Mouse (Mus musculus) frontal cortex, postnatal 36 days (tissue): Measurements from ENCODE around the gene Sirt1.
"Not testable (repeated sequence)": the region's sequence is repeated elsewhere in the genome, so short reads cannot be mapped to it uniquely, and the experiment has no call there.

ENCODE experiments used
- DNase-seq, 2 experiments: peaks; one replicate each; pipeline ENCODE4 v3.0.0; 2022; ENCODE audit warnings: low spot score in 2 of 2

Gene Sirt1

DNA sequence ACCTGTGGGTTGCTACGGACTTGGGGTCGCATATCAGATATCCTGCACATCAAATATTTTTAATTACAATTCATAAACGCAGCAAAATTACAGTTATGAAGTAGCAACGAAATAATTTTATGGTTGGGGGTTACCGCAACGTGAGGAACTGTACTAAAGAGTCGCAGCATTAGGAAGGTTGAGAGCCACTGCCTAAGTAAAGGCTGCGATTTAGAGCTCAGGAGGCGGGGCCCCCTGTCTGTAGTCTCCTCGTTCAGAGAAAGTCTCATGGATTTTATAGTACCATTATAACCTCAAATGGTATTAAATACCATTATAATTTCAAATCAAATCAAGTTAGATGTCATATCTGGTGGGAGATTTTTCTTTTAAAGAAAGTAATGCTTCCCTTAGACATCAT lies 5.5 kb upstream of the Sirt1 start:
- DNase-seq: no peak

- peak; percentile 81 to 90 for DNase-seq
These were observed 4.9 kb upstream of the Sirt1 start for GRCm38 (mm10) chr10:63386444-63386843.

GRCm38 (mm10) chr10:63385897-63386296 lies 4.4 kb upstream of the Sirt1 start:
- not testable (repeated sequence) for DNase-seq

DNA sequence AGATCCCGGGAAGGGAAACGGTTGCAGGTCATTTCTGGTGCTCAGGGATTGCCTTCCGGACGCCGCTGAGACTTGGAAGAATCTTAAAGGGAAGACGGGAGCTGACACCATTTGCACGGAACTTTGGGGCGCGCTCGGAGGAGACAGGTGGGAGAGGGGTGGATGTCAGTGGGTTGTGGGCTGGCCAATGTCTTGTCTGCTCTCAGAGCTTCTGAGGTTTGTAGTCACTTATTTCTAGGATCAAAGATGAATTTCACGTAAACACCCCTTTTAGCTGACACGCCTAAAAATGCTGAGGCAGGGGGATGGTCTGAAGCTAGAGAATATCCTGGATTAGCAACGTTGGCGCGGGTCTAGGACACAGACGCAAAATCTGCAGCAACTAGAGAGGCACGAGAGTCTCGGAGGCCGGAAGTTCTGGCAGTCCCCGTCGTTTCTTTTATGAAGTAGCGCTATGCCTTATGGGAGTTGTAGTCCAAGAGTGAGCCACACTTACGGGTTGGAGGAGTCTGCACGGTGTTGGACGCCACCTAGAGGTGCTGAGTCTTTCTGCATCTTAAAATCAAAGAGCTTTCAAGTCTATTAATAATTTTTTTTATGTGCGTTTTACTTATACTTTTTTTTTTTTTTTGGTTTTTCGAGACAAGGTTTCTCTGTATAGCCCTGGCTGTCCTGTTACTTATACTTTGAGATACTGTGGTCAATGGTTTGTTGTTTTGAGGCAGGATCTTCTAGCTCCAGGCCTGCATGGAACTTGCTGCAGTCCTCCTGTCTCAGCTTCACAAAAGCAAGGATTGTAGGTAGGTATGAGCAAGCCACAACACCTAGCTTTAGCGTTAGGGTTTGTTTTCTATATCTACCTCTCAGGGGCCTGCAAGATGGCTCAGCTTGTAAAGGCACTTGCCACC lies 1.1 kb upstream of the Sirt1 start, which contains the start of gene Dnajc12:
Dnajc12 (plus strand) TSS at position 72 of the 908 bp plus-strand sequence.
- DNase-seq: peak; percentile 59 to 79

- DNase-seq: no peak
These were observed 2.4 kb downstream of the Sirt1 start for GRCm38 (mm10) chr10:63378948-63379680.

GRCm38 (mm10) chr10:63377468-63377867 lies 4.0 kb downstream of the Sirt1 start:
- DNase-seq: peak; percentile 51 to 69

DNA sequence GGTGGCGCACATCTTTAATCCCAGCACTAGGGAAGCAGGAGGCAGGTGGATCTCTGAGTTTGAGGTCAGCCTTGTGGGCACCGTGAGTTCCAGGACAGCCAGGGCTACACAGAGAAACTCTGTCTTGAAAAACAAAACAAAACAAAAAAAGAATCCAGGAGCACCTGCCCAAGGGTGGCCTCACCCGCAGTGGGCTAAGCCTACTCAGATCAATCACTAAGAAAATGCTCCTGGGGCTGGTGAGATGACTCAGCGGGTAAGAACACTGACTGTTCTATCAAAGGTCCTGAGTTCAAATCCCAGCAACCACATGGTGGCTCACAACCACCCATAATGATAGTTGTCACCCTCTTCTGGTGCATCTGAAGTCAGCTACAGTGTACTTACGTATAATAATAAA lies 5.2 kb downstream of the Sirt1 start:
- DNase-seq: no peak

DNA sequence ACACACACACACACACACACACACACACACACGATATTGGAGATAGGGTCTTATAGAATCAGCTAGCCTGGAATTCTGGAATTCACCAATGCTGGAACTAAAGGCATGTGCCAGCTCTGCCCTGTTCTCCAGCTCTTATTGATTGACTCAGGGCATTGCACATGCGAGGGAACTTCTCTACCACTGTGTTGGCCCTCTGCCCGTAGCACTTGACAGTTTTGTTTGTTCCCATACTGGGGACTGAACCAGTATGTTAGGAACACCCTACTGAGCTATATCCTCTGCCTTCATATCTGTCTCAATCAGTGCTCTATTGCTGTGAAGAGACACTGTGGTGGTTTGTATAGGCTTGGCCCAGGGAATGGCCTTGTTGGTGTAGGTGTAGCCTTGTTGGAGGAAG lies 13.5 kb downstream of the Sirt1 start:
- DNase-seq: no peak

DNA sequence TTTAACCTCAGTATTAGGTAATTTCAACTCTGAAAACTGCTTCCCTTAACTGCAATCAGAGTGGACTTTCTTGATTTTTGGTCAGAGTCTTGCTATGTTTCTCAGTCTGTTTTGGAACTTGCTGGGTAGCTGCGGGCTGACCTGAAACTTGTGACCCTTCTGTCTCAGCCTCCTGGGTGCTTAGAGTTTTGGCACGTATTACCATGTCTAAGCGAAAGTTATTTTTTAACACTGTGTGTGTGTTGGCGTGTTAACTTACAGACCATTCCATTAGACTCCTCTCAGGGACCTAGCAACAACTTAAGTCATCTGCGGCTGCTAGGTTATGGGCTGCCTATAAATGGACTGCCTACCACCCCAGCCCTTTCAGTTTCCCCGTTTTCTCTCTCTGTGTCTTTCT lies 14.1 kb downstream of the Sirt1 start:
- no peak for DNase-seq

- DNase-seq: no peak
These were observed 15.5 kb downstream of the Sirt1 start for GRCm38 (mm10) chr10:63365918-63366455.

DNA sequence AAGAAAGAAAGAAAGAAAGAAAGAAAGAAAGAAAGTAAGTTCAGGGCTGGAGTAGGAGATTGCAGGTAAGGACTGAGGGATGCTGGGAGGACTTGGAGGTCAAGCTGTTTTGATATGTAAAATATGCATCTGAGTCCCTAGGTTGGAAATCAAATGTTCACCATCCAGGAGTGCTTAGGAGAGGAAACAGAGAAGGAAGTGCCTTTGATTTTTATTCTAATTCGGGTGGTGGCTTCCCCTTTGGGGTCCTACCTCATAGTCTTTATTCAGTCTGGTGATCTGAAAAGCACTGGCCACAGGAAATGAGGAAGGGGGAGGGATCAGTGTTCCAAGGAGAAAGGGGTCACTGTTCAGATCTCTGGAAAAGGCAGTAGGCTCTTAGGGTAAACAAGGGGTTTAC lies 21.0 kb downstream of the Sirt1 start:
- DNase-seq: no peak

DNA sequence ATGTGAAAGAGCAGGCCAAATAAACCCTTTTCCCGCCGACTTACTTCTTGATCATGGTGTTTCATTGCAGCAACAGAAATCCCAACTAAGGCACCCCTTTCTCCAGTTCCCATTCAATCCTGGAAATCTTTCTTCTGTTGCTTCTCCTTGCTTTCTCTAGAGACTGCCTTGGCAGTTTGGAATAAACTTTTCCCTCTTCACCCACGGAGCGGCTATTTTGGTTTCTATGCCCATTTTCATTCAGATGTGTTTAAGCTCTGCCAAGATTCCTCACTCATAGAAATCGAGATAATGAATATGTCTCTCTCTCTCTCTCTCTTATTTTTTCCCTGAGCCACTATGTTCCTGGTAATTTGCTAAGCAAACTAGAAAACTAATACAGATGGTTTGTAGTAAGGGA lies 29.4 kb downstream of the Sirt1 start:
- peak in 1 of 2 experiments; percentile 64 for DNase-seq

GRCm38 (mm10) chr10:63351099-63351498 lies 30.4 kb downstream of the Sirt1 start:
- DNase-seq: not testable (repeated sequence)

DNA sequence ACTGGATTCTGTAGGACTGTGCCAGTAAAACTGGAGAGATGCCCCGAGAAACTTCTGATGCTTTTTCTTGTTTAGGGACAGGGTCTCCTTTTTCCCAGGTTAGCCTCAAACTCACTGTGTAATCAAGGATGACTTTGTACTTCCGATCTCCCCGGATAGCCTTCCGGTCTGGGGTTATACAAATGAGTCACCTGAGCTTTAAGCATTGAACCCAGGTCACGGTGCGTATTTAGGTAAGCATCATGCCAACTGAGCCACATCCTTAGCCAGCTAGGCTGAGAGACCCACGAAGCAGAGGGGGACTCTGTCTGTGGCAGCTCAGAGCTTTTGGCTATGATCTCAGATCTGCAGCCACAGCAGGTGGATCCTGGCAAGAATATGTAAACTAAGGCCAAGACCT lies 30.8 kb downstream of the Sirt1 start:
- DNase-seq: no peak

- no peak for DNase-seq
These were observed 33.2 kb downstream of the Sirt1 start for GRCm38 (mm10) chr10:63348291-63348690.

DNA sequence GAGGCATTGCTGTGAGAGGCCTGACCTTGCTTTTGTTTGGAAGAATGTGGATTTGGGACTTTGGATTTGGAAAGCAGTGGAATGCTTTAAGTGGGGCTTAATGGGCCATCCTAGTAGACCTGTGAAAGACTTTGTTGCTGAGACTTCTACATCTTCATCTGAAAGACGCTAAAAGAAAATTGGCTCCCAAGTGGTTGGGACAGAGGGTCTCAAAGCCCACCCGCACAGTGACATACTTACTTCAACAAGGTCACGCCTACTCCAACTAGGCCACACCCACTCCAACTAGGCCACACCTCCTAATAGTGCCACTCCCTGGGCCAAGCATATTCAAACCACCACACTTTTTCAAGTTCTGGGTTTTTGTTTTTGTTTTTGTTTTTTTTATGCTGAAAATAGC lies 36.8 kb downstream of the Sirt1 start:
- DNase-seq: no peak

- DNase-seq: no peak
These were observed 40.2 kb downstream of the Sirt1 start for GRCm38 (mm10) chr10:63341351-63341750.

DNA sequence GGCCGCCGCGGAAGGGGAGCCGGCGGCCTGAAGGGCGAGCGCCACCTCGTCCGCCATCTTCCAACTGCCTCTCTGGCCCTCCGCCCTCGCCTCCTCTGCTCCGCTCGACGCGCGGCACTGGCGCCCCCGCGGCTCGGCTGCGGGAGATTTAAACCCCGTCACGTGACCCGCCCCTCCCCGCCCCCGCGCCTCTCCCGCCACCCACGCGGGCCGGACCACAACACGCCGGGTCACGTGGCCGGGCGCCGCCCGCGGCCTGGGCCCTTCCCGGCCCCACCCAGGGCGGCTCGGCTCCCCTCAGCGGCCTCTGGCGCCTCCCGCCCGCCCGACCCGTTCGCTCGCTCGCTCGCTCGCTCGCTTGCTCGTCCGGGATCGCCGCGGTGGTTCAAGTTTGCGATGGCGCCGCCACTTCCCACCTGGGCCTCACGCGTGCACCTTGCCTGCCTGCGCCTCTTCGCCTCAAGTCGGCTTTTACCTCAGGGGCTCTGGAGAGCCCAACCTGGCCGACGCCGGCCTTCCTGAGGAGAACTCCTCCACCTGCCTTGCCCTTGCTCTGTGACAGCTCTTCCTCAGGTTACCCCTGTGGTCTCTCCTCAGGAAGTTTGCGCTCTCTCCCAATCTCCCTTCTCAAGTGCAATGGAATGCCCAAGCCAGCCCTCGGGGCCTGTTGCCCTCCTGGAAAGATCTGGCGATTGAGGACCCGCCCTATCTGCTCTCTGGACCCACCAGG lies 42.4 kb downstream of the Sirt1 start:
- peak; percentile 71 to 78 for DNase-seq

DNA sequence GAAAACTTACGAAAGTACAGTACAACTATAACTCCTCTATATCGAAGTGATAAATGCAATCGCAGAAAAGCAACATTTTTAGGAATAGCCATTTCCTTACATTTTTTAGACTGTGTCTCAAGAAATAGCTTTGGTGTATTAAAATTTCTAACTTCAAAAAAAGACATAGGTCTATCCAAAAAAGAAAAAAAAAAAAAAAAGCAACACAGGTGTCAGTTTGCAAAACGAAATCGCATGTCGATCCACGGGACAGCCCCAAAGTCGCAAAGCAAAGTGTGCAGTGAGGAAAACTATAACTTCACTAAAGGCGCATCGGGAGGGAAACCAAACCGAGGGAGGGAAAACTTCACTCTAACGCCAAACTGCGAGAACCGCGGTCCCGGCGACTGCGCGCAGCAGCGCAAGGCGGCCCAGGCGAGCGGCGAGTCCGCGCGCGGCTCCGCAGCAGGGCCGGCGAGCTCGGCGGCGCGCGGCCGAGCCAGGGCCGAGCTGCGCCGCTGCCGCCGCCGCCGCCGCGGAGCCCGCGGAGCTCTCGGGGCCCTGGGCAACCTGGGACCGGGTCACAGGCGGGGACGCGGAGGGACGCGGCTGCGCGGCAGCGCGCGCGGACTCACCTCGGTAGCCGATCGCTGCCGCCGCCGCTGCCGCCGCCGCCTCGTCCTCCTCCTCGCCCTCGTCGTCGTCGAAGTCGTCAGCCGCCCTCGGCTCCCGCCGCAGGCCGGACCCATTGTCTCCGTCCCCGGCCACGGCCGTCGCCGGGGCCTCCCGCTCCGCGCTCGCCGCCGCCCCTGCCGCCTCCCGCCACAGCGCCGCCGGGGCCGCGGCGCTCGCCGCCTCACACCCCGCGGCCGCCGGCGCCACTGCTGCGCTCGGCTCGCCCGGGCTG lies 43.3 kb downstream of the Sirt1 start:
- peak; percentile 49 to 52 for DNase-seq

DNA sequence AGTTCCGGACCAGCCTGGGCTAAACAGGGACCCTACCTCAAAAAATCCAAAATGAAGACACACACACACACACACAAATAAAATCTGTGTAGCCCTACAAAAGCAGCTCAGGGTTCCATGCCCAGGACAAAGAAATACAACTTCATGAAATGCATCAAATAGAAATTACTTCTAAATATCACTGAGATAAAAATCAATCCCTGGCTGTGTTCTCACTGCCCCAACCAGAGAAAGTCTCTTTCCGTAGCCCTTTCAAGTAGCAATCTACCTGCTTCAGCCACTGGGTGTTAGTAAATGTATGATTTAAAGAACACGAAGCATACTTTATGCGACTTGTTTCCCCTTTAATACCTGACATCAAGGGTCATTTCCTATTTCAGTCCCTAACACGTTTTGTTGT lies 44.2 kb downstream of the Sirt1 start:
- no peak for DNase-seq

GRCm38 (mm10) chr10:63336901-63337300 lies 44.6 kb downstream of the Sirt1 start:
- no peak for DNase-seq
